Mouse (Mus musculus): ENCODE data around the gene Rims3. TPM values are rescaled to one million over a fixed set of nuclear protein-coding genes. Genes with fewer than 3 reads are reported as not detected.

Gene Rims3
- polyA plus RNA-seq, 1 experiment from 2014 or later: 0.43 TPM

GRCm38 (mm10) chr4:120817951-120818350 lies 36.7 kb upstream of the Rims3 start:
- no peaks in the 10 kb centered on the region for H3K36me3 ChIP-seq (ENCODE audit: control insufficient read depth, insufficient read depth, low read length)
- H3K4me1 ChIP-seq (ENCODE audit: control insufficient read depth in 2 of 2, insufficient read depth in 2 of 2, low read length in 2 of 2): peaks cover 3 to 50% of the 10 kb centered on the region in 2 experiments; a peak in 3 of 4 replicates
- H3K4me3 ChIP-seq (ENCODE audit: control insufficient read depth in 1 of 2, insufficient read depth in 1 of 2, low read depth in 1 of 2, low read length in 2 of 2): no peak overlapping the region
- no peak overlapping the region for H3K9ac ChIP-seq (ENCODE audit: low read length)
- H3K9me3 ChIP-seq (ENCODE audit: control insufficient read depth, low read length): no peaks in the 10 kb centered on the region
- H3K27ac ChIP-seq (replicated peaks in 1 of 2; ENCODE audit: control insufficient read depth in 1 of 2, insufficient read depth in 1 of 2, low read depth in 2 of 2, low read length in 2 of 2): peak overlapping the region in 1 of 2 experiments; percentile 35; a peak in 2 of 4 replicates
- no peaks in the 10 kb centered on the region for H3K27me3 ChIP-seq (ENCODE audit: control insufficient read depth, insufficient read depth, low read length)
- H3K4me2 ChIP-seq (ENCODE audit: low read length): no peak overlapping the region
- ATAC-seq (ENCODE audit: insufficient number of reproducible peaks, insufficient read depth, low FRiP score, low read depth): no peak
- WGBS: 47% methylated on average over 2 of the region's 2 CpGs

DNA sequence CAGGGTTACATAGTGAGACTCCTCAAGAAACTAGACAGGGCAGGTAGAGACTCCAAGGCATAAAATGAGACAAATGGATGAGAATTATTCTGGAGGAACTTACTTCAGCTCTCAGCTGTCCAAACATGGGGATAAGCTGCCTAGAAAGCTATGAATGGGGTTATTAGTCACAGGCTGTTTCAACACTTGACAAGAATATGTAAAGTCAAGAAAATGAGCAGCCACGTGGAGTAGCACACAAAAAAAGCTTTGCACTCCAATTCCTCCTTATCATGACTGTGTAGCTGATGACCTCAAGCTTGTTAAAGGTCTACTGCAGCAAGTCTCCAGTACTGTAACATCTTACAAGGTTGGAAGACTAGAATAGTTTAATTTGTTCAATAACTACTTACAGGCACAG lies 35.3 kb upstream of the Rims3 start:
- no peak overlapping the region for H3K27ac ChIP-seq (replicated peaks in 1 of 2; ENCODE audit: control insufficient read depth in 1 of 2, insufficient read depth in 1 of 2, low read depth in 2 of 2, low read length in 2 of 2)
- no peak overlapping the region for H3K4me2 ChIP-seq (ENCODE audit: low read length)
- H3K4me3 ChIP-seq (ENCODE audit: control insufficient read depth in 1 of 2, insufficient read depth in 1 of 2, low read depth in 1 of 2, low read length in 2 of 2): no peak overlapping the region
- WGBS: 27% methylated on average over 1 of the region's 1 CpGs
- no peaks in the 10 kb centered on the region for H3K27me3 ChIP-seq (ENCODE audit: control insufficient read depth, insufficient read depth, low read length)
- H3K36me3 ChIP-seq (ENCODE audit: control insufficient read depth, insufficient read depth, low read length): no peaks in the 10 kb centered on the region
- ATAC-seq (ENCODE audit: insufficient number of reproducible peaks, insufficient read depth, low FRiP score, low read depth): no peak
- H3K4me1 ChIP-seq (ENCODE audit: control insufficient read depth in 2 of 2, insufficient read depth in 2 of 2, low read length in 2 of 2): peaks cover 3 to 52% of the 10 kb centered on the region in 2 experiments
- H3K9me3 ChIP-seq (ENCODE audit: control insufficient read depth, low read length): no peaks in the 10 kb centered on the region
- H3K9ac ChIP-seq (ENCODE audit: low read length): no peak overlapping the region

DNA sequence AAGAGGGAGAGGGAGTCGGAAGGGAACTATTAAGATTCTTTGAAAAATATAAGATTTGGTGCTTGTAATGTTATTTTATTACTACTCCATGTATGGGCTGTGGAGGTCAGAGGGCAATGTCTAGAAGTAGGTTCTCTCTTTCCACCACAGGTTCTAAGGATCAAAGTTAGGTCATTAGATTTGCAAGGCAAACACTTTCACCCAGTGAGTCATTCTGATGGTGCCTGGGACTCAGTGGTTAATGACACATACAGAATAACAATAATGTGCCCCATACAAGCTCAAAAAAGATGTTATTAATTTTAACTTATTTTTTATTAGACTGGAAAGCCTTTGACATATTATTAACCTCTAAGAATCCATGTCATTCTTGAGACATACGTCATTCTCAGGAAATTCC lies 34.7 kb upstream of the Rims3 start:
- Histone ChIP-seq H3K4me1 (ENCODE audit: control insufficient read depth in 2 of 2, insufficient read depth in 2 of 2, low read length in 2 of 2) (peaks cover 3 to 55% of the 10 kb centered on the region in 2 experiments), H3K9me3 (ENCODE audit: control insufficient read depth, low read length) (no peaks in the 10 kb centered on the region), H3K4me3 (ENCODE audit: control insufficient read depth in 1 of 2, insufficient read depth in 1 of 2, low read depth in 1 of 2, low read length in 2 of 2) (no peak overlapping the region), H3K27me3 (ENCODE audit: control insufficient read depth, insufficient read depth, low read length) (no peaks in the 10 kb centered on the region), H3K36me3 (ENCODE audit: control insufficient read depth, insufficient read depth, low read length) (no peaks in the 10 kb centered on the region), H3K27ac (replicated peaks in 1 of 2; ENCODE audit: control insufficient read depth in 1 of 2, insufficient read depth in 1 of 2, low read depth in 2 of 2, low read length in 2 of 2) (no peak overlapping the region), H3K9ac (ENCODE audit: low read length) (no peak overlapping the region), H3K4me2 (ENCODE audit: low read length) (no peak overlapping the region)
- 88% methylated on average over 2 of the region's 2 CpGs for WGBS
- no peak for ATAC-seq (ENCODE audit: insufficient number of reproducible peaks, insufficient read depth, low FRiP score, low read depth)

GRCm38 (mm10) chr4:120822191-120822911 lies 32.3 kb upstream of the Rims3 start:
- ATAC-seq (ENCODE audit: insufficient number of reproducible peaks, insufficient read depth, low FRiP score, low read depth): no peak
- no peaks in the 10 kb centered on the region for H3K9me3 ChIP-seq (ENCODE audit: control insufficient read depth, low read length)
- no peak overlapping the region for H3K4me3 ChIP-seq (ENCODE audit: control insufficient read depth in 1 of 2, insufficient read depth in 1 of 2, low read depth in 1 of 2, low read length in 2 of 2)
- no peak overlapping the region for H3K9ac ChIP-seq (ENCODE audit: low read length)
- no peak overlapping the region for H3K4me2 ChIP-seq (ENCODE audit: low read length)
- H3K27ac ChIP-seq (replicated peaks in 1 of 2; ENCODE audit: control insufficient read depth in 1 of 2, insufficient read depth in 1 of 2, low read depth in 2 of 2, low read length in 2 of 2): no peak overlapping the region
- H3K36me3 ChIP-seq (ENCODE audit: control insufficient read depth, insufficient read depth, low read length): no peaks in the 10 kb centered on the region
- H3K4me1 ChIP-seq (ENCODE audit: control insufficient read depth in 2 of 2, insufficient read depth in 2 of 2, low read length in 2 of 2): peaks cover 0 to 42% of the 10 kb centered on the region in 2 experiments
- 87% methylated on average over 2 of the region's 2 CpGs for WGBS
- H3K27me3 ChIP-seq (ENCODE audit: control insufficient read depth, insufficient read depth, low read length): no peaks in the 10 kb centered on the region

DNA sequence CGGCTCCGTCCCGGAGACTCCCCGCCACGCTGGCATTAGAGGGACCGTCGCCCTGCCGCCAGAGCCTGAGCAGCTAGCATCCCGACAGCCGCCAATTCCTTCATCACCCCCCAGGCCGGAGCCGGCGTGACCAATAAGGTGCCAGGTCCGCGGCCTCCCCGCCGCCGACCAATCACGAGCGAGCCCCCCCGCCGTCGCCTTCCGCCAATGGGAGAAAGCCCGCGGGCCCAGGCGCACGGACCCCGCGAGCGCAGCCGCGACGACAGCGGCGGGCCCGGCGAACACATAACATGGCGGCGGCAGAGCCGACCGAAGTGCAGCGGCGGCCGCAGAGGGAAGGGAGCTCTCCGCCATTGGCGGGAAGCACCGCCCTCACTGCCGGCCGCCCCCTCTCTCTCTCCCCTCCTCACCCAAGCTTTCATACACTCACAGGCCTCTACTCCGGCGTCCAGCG lies 29.5 kb upstream of the Rims3 start:
- Histone ChIP-seq H3K9me3 (ENCODE audit: control insufficient read depth, low read length) (no peaks in the 10 kb centered on the region), H3K27ac (replicated peaks in 1 of 2; ENCODE audit: control insufficient read depth in 1 of 2, insufficient read depth in 1 of 2, low read depth in 2 of 2, low read length in 2 of 2) (peak overlapping the region; percentile 99 to 100), H3K27me3 (ENCODE audit: control insufficient read depth, insufficient read depth, low read length) (no peaks in the 10 kb centered on the region), H3K9ac (ENCODE audit: low read length) (peak overlapping the region; percentile 97), H3K4me1 (ENCODE audit: control insufficient read depth in 2 of 2, insufficient read depth in 2 of 2, low read length in 2 of 2) (peaks cover 0 to 23% of the 10 kb centered on the region in 2 experiments; a peak in 3 of 4 replicates), H3K4me3 (ENCODE audit: control insufficient read depth in 1 of 2, insufficient read depth in 1 of 2, low read depth in 1 of 2, low read length in 2 of 2) (peak overlapping the region; percentile 67 to 92), H3K36me3 (ENCODE audit: control insufficient read depth, insufficient read depth, low read length) (no peaks in the 10 kb centered on the region), H3K4me2 (ENCODE audit: low read length) (peak overlapping the region; percentile 83)
- WGBS: under 1% methylated on average over 47 of the region's 53 CpGs
- peak; percentile 93 for ATAC-seq (ENCODE audit: insufficient number of reproducible peaks, insufficient read depth, low FRiP score, low read depth)

DNA sequence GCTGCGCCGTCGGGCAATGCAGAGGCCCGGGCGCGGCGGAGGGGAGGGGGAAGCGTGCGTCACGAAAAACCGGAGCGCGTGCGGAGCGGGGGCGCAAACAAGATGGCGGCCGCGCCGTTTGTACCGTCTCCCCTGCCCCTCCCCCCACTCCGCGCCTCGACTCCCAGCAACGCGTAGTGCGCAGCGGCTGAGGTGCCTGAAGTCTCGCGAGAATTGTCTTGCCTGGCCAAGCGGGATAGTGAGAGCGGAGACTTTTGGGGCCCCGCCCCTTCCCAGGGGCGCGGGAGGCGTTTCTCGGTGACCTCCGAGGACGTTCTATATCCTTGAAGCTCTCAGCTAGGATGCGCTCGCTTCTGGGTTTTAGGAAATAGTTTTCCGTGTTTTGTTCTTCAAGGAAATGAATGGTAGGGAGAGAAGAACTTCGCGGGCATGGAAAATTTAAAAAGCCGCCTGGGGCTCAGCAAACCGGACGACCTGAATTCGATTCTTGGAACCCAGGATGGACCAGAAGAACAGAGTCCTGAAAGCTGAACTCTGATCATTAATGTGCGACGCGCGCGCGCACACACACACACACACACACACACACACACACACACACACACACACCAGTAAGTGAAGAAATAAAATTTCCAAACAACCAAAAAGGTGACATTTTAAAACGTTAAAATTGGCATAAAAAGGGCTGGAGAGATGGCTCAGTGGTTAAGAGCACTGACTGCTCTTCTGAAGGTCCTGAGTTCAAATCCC lies 28.9 kb upstream of the Rims3 start:
- 1% methylated on average over 37 of the region's 55 CpGs for WGBS
- Histone ChIP-seq H3K4me3 (ENCODE audit: control insufficient read depth in 1 of 2, insufficient read depth in 1 of 2, low read depth in 1 of 2, low read length in 2 of 2) (peak overlapping the region; percentile 67 to 92), H3K4me2 (ENCODE audit: low read length) (peak overlapping the region; percentile 83), H3K27me3 (ENCODE audit: control insufficient read depth, insufficient read depth, low read length) (no peaks in the 10 kb centered on the region), H3K4me1 (ENCODE audit: control insufficient read depth in 2 of 2, insufficient read depth in 2 of 2, low read length in 2 of 2) (peaks cover 0 to 23% of the 10 kb centered on the region in 2 experiments; a peak in 3 of 4 replicates), H3K27ac (replicated peaks in 1 of 2; ENCODE audit: control insufficient read depth in 1 of 2, insufficient read depth in 1 of 2, low read depth in 2 of 2, low read length in 2 of 2) (peak overlapping the region; percentile 99 to 100), H3K9me3 (ENCODE audit: control insufficient read depth, low read length) (no peaks in the 10 kb centered on the region), H3K36me3 (ENCODE audit: control insufficient read depth, insufficient read depth, low read length) (no peaks in the 10 kb centered on the region), H3K9ac (ENCODE audit: low read length) (peak overlapping the region; percentile 97)
- ATAC-seq (ENCODE audit: insufficient number of reproducible peaks, insufficient read depth, low FRiP score, low read depth): peak; percentile 95

GRCm38 (mm10) chr4:120826418-120826817 lies 28.2 kb upstream of the Rims3 start:
- H3K4me3 ChIP-seq (ENCODE audit: control insufficient read depth in 1 of 2, insufficient read depth in 1 of 2, low read depth in 1 of 2, low read length in 2 of 2): no peak overlapping the region
- ATAC-seq (ENCODE audit: insufficient number of reproducible peaks, insufficient read depth, low FRiP score, low read depth): no peak

More at GRCm38 (mm10) chr4:120826418-120826817, 28.2 kb upstream of the Rims3 start:
- Histone ChIP-seq H3K4me2 (ENCODE audit: low read length) (peak overlapping the region; percentile 83), H3K27ac (replicated peaks in 1 of 2; ENCODE audit: control insufficient read depth in 1 of 2, insufficient read depth in 1 of 2, low read depth in 2 of 2, low read length in 2 of 2) (peak overlapping the region in 1 of 2 experiments; percentile 99; a peak in 2 of 4 replicates), H3K36me3 (ENCODE audit: control insufficient read depth, insufficient read depth, low read length) (no peaks in the 10 kb centered on the region), H3K27me3 (ENCODE audit: control insufficient read depth, insufficient read depth, low read length) (no peaks in the 10 kb centered on the region), H3K4me1 (ENCODE audit: control insufficient read depth in 2 of 2, insufficient read depth in 2 of 2, low read length in 2 of 2) (peaks cover 0 to 23% of the 10 kb centered on the region in 2 experiments; a peak in 3 of 4 replicates), H3K9me3 (ENCODE audit: control insufficient read depth, low read length) (no peaks in the 10 kb centered on the region), H3K9ac (ENCODE audit: low read length) (no peak overlapping the region; the same call in 1 of the 2 replicates)
- 84% methylated on average over 6 of the region's 6 CpGs for WGBS
